Mouse (Mus musculus): ENCODE data around the gene Pex10.

DNA sequence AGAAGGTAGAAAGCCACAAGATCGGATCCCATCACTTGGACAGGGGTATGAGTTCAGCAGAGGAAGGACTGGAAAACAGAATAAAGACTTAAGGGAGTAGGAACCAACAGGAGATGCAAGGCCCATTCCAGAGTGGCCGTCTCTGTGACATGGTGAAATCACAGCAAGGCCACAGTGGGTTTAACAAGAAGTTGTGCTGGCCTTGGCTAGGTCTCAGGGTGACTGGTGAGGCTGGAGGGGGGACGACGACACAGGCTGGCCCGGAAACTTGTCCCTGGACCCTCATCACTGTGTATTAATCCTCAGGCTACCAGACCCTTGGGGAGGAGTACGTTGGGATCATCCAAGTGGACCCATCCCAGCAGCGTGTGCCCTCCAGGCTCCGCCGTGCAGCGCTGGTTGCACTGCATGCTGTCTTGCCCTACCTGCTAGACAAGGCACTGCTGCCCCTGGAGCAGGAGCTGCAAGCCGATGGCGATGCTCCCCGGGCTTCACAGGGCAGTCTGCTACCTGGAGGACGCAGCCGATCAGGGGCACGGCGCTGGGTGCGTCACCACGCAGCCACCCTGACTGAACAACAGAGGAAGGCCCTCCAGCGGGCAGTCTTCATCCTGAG, 1.6 kb downstream of the Pex10 start:
- TF ChIP-seq CTCF (IDR thresholded peaks at IDR 0.05; ENCODE audit: borderline replicate concordance, extremely low read depth, insufficient read depth, insufficient read length) (no peak), POLR2A (IDR thresholded peaks at IDR 0.05; ENCODE audit: borderline replicate concordance, extremely low read depth, insufficient read depth, insufficient read length, poor library complexity, severe bottlenecking) (no peak)
